Mouse (Mus musculus) forebrain, embryonic 14.5 days (tissue): ENCODE measurements around the gene Naa35. TPM values are rescaled to one million over a fixed set of nuclear protein-coding genes. Genes with fewer than 3 reads are reported as not detected.
A peak's percentile ranks its signal among the peaks of the same experiment; 100 is the strongest.

Source experiments
- ATAC-seq: fragments of 200-750 bp; cut with Nextera tagmentation; 2 replicates; pipeline ENCODE4 v1.8.0; 2017; ENCODE audit warnings: mild to moderate bottlenecking, moderate library complexity
- DNase-seq: peaks from one replicate; pipeline ENCODE4 v3.0.0-alpha.2; 2015; ENCODE audit warnings: low spot score
- H3K27ac ChIP-seq: fragments of 300-500 bp; sonication (generic); 2 replicates; pipeline ENCODE4 v1.5.1; 2014; ENCODE audit warnings: low read depth, mild to moderate bottlenecking, control low read depth, low read length, moderate library complexity
- H3K27me3 ChIP-seq: fragments of 300-500 bp; sonication (generic); replicated peaks from 2 replicates; pipeline ENCODE4 v1.6.1; 2014; ENCODE audit warnings: low read length, control low read depth, mixed read lengths; ENCODE audit not compliant: control insufficient read depth, insufficient read depth
- H3K36me3 ChIP-seq: fragments of 300-500 bp; sonication (generic); 2 replicates; pipeline ENCODE4 v1.6.1; 2014; ENCODE audit warnings: low read length, control low read depth; ENCODE audit not compliant: control insufficient read depth, insufficient read depth
- H3K4me1 ChIP-seq: fragments of 300-500 bp; sonication (generic); 2 replicates; pipeline ENCODE4 v1.6.1; 2014; ENCODE audit warnings: antibody characterized with exemption, low read length, control low read depth; ENCODE audit not compliant: control insufficient read depth, insufficient read depth
- H3K4me2 ChIP-seq: fragments of 300-500 bp; sonication (generic); 2 replicates; pipeline ENCODE4 v1.6.1; 2014; ENCODE audit warnings: mild to moderate bottlenecking, control low read depth, low read length
- H3K4me3 ChIP-seq: fragments of 300-500 bp; sonication (generic); 2 replicates; pipeline ENCODE4 v1.5.1; 2014; ENCODE audit warnings: low read depth, low read length, control low read depth
- H3K9ac ChIP-seq: fragments of 300-500 bp; sonication (generic); 2 replicates; pipeline ENCODE4 v1.6.1; 2014; ENCODE audit warnings: mild to moderate bottlenecking, low read length, control low read depth, moderate library complexity
- H3K9me3 ChIP-seq: fragments of 300-500 bp; sonication (generic); replicated peaks from 2 replicates; pipeline ENCODE4 v1.6.1; 2016; ENCODE audit warnings: low read length, control low read depth, mixed read lengths; ENCODE audit not compliant: control insufficient read depth
- WGBS: fragments of 180-500 bp; shearing (Covaris S2); extraction: QIAGEN DNeasy Blood & Tissue Kit; methylation state at CpG from one replicate; pipeline ENCODE4 v1.1.7; 2014; 5-methylcytosine and 5-hydroxymethylcytosine counted together
- polyA plus RNA-seq: library from polyadenylated mRNA; unstranded; fragments of >200 nt; fragmentation: Nextera tagmentation; extraction: Ambion mirVana; gene quantifications from 2 replicates; pipeline ENCODE4 v1.2.1, GENCODE M21; 2014

Naa35 gene
- polyA plus RNA-seq, 1 experiment from 2014 or later, result 157 TPM

DNA sequence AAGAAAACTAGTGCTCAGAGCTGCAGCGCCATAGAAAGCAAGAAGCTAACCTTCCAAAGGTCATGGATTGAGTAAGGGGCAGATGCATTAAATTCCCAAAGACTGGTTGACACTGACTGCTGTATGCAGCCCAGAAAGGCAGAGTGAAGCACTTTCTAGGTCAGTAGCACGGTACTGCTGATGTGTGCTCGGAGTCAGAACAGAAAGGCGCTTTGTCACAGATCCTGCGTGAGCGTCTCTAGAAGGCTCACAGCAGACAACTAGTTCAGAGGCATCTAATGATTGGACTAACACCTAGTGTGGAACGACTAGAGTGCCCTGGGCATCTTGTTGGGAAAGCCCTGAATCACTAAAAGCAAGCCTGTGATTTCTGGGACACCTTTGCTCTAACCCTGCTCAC is 52.7 kb downstream of the Naa35 start:
- 89% methylated on average over 7 of the region's 7 CpGs for WGBS
- H3K36me3 ChIP-seq, result peaks cover 85% of the 10 kb centered on the region

DNA sequence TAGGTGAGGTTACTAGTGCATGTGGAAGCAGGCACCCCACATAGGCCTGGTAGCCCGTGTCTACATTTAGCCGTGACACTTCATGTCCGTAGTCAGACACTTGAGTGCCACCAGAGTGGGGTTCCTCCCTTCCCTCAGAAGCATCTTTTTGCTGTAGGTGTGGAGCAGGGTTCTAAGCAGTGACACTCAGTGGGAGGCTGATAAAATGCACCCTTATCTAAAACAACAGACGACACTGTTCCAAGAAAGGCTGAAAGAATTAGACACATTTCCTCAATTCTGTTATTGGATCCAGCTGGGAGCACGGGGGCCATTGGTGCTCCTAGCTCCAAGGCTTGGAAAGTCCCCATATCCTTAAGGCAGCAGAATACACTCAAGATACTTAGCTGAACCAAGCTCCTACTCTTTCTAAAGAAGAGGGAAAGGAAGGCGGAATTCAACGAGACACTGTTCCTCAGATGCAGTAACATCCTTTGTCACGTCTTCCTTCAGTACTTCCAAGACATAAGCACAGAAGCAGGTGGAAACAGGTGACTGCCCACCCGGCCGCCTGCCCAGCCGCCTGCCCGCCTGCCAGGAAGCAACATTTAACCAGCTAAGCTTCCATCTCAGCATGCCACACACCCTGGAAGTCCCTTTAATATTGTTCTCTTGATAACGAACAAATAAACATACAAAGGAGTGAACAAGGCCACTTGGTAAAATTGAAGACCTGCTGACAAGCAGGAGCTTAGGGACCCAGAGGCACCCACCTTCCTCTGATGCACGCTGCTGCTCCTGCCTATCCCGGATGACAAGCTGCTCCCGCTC is 54.5 kb downstream of the Naa35 start:
- Histone ChIP-seq H3K4me2 (no peak overlapping the region), H3K36me3 (peaks cover 73% of the 10 kb centered on the region), H3K9ac (no peak overlapping the region), H3K9me3 (no peaks in the 10 kb centered on the region), H3K4me1 (no peaks in the 10 kb centered on the region), H3K27ac (no peak overlapping the region), H3K4me3 (no peak overlapping the region), H3K27me3 (no peaks in the 10 kb centered on the region)
- ATAC-seq (no peak), DNase-seq (no peak)
- 91% methylated on average over 16 of the region's 16 CpGs for WGBS

More for the DNA sequence above, 52.7 kb downstream of the Naa35 start:
- Histone ChIP-seq H3K4me1 (no peaks in the 10 kb centered on the region), H3K27me3 (no peaks in the 10 kb centered on the region), H3K27ac (no peak overlapping the region), H3K9ac (no peak overlapping the region), H3K9me3 (no peaks in the 10 kb centered on the region), H3K4me3 (no peak overlapping the region), H3K4me2 (no peak overlapping the region)
- ATAC-seq, result no peak
- no peak for DNase-seq

DNA sequence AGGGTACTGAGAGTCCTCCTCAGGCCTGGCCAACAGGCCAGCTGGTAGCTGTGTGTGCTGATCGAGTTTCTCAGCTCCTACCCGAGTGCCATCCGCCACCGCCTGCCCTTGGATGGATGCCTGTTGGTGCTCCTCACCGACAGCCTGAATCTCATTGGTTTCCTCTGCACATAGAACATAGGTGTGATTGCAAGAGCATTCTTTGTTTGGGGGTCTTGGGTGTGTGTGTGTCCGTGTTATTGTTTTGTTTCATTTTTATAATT is 55.0 kb downstream of the Naa35 start:
- Histone ChIP-seq H3K4me3 (no peak overlapping the region), H3K27ac (no peak overlapping the region), H3K27me3 (no peaks in the 10 kb centered on the region), H3K4me1 (no peaks in the 10 kb centered on the region), H3K9ac (no peak overlapping the region), H3K4me2 (no peak overlapping the region), H3K36me3 (peaks cover 73% of the 10 kb centered on the region), H3K9me3 (no peaks in the 10 kb centered on the region)
- DNase-seq, result no peak
- no peak for ATAC-seq
- 84% methylated on average over 6 of the region's 6 CpGs for WGBS

DNA sequence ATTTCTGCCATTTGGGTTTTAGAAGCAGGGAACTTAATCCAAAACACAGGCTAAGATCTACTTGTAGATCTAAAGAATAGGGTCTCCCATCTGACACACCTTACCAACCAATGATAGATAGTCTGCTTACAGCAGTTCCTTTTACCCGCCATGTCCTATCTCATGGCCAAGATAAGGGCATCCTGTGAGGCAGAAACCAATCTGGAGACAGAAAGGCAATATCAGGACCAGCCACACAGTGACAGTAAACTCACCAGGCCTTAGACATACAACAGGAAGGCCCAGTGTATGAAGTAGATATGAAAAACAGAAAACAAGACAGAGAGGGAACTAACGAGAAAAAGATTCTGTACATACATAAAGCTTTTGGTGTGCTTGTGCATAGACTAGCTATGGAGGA is 57.8 kb downstream of the Naa35 start:
- no peak overlapping the region for H3K9ac ChIP-seq
- H3K27me3 ChIP-seq, result no peaks in the 10 kb centered on the region
- DNase-seq (no peak), ATAC-seq (no peak)
- 92% methylated on average over 2 of the region's 2 CpGs for WGBS
- H3K9me3 ChIP-seq, result no peaks in the 10 kb centered on the region
- H3K4me3 ChIP-seq, result no peak overlapping the region
- H3K4me1 ChIP-seq, result no peaks in the 10 kb centered on the region
- no peak overlapping the region for H3K27ac ChIP-seq
- peaks cover 71% of the 10 kb centered on the region for H3K36me3 ChIP-seq
- no peak overlapping the region for H3K4me2 ChIP-seq

DNA sequence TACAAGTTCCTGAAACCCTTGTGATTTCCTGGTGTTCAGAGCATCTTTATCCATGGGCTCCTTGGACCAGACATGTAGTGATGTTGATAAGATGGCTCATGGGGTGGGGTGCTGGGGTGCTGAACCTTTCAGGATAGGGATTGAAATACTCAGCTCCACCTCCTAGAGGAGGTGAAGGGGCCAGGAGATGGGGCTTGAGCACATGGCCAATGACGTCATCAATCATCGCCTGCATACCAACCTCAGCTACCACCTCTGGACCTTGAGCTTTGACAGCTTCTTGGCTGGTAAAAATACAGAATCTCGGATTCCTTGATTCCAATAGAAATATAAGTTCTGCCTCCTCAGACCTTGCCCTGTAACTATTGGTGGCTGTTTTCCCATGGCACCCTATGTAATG is 60.4 kb downstream of the Naa35 start:
- H3K9me3 ChIP-seq, result no peaks in the 10 kb centered on the region
- no peak overlapping the region for H3K4me2 ChIP-seq
- H3K27me3 ChIP-seq, result no peaks in the 10 kb centered on the region
- H3K27ac ChIP-seq, result no peak overlapping the region
- H3K9ac ChIP-seq, result no peak overlapping the region
- 95% methylated on average over 3 of the region's 3 CpGs for WGBS
- H3K4me3 ChIP-seq, result no peak overlapping the region
- no peaks in the 10 kb centered on the region for H3K4me1 ChIP-seq
- DNase-seq (no peak), ATAC-seq (no peak)
- peaks cover 75% of the 10 kb centered on the region for H3K36me3 ChIP-seq

DNA sequence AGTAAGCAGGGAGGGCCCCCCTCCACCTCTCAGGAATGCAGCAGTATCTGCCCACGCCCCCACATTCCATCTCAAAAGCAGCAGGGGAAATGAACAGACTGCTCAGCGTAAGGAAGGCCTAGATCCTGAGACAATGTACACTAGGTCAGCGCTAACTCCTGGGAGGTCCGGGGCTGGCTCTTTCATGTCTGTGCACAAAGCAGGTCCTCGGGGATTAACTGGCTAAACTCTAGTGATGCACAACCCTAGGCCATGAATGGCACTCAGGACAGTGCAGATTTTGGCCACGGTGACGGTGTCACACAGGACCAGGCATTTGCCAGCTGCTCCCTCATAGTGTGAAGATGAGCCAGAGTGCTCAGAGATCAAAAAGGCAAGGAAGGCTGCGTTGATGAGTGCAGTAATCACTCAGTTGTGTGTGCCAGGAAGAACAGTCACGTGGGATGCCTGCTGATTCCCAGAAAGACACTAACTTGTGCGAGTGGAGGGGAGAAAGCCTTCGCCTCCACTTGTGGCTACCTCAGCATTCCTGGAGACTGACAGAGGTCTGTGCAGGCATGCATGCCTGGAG is 61.7 kb downstream of the Naa35 start:
- peaks cover 74% of the 10 kb centered on the region for H3K36me3 ChIP-seq
- no peak for ATAC-seq
- H3K9ac ChIP-seq, result no peak overlapping the region
- no peak overlapping the region for H3K27ac ChIP-seq
- peak; percentile 7 for DNase-seq
- no peak overlapping the region for H3K4me3 ChIP-seq
- no peak overlapping the region for H3K4me2 ChIP-seq
- no peaks in the 10 kb centered on the region for H3K27me3 ChIP-seq
- WGBS, result 26% methylated on average over 11 of the region's 11 CpGs
- no peaks in the 10 kb centered on the region for H3K9me3 ChIP-seq
- H3K4me1 ChIP-seq, result no peaks in the 10 kb centered on the region

DNA sequence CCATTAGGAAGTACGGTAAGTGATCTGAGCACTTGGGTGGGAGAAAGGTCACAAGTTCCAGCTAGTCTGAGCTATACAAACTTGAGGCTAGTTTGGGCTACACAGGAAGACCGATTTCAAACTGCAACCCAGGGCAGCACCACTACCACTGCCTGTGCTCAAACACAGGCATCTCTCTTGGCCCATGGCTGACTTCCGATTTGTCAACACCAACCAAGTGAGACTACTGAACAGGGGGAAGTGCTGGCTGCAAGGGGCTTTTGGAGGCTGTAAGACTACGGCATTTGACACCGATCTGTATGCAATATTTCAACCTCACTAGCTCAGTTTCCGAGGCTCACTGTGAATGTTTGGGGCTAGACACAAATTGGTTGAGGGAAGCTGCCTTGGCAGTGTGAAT is 62.4 kb downstream of the Naa35 start:
- peaks cover 70% of the 10 kb centered on the region for H3K36me3 ChIP-seq
- no peaks in the 10 kb centered on the region for H3K9me3 ChIP-seq
- DNase-seq (no peak), ATAC-seq (no peak)
- no peak overlapping the region for H3K4me2 ChIP-seq
- no peaks in the 10 kb centered on the region for H3K27me3 ChIP-seq
- 86% methylated on average over 6 of the region's 6 CpGs for WGBS
- no peak overlapping the region for H3K4me3 ChIP-seq
- no peak overlapping the region for H3K9ac ChIP-seq
- H3K4me1 ChIP-seq, result no peaks in the 10 kb centered on the region
- H3K27ac ChIP-seq, result no peak overlapping the region

DNA sequence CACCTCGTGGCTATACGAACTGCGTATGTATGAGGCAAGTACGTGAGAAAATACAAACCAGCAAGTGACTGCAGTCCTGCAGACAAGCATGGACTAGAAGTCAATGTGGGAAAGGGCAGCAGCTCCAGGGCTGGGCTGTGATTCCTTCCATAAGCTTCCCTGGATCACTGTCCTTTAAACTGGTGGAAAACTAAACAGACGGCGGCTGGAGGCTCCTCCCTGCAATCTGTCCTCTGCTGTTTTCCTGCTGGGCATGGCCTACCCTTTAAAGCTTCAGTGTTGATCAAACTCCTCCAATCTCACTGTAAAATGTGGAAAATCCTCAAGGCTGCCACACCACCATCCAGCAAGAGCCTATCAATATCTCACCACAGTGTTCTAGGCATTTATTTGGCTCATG is 63.5 kb downstream of the Naa35 start:
- H3K27ac ChIP-seq, result no peak overlapping the region
- no peak overlapping the region for H3K9ac ChIP-seq
- H3K36me3 ChIP-seq, result peaks cover 62% of the 10 kb centered on the region
- WGBS, result 91% methylated on average over 6 of the region's 6 CpGs
- no peak for ATAC-seq
- H3K27me3 ChIP-seq, result no peaks in the 10 kb centered on the region
- H3K9me3 ChIP-seq, result no peaks in the 10 kb centered on the region
- peaks cover 4% of the 10 kb centered on the region for H3K4me1 ChIP-seq
- H3K4me3 ChIP-seq, result no peak overlapping the region
- H3K4me2 ChIP-seq, result no peak overlapping the region
- DNase-seq, result no peak

DNA sequence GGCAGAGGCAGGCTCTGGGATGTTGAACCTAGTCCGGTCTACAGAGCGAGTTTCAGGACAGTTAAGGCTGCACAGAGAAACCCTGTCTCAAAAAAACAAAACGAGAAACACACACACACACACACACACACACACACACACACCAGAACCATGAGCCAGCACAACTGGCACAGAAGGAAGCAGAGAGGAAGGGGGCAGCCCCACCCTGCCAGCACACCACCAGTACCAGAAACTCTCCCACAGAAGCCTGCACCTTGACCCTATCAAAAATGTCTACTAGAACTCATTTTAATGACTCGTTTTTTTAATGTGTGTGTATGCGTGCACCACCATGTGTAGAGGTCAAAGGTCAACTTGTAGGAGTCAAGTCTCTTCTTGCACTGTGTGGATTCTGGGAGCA is 64.7 kb downstream of the Naa35 start:
- no peaks in the 10 kb centered on the region for H3K9me3 ChIP-seq
- H3K4me3 ChIP-seq, result no peak overlapping the region
- H3K36me3 ChIP-seq, result peaks cover 67% of the 10 kb centered on the region
- no peaks in the 10 kb centered on the region for H3K27me3 ChIP-seq
- no peak overlapping the region for H3K27ac ChIP-seq
- no peak overlapping the region for H3K4me2 ChIP-seq
- DNase-seq, result no peak
- 89% methylated on average over 5 of the region's 5 CpGs for WGBS
- H3K9ac ChIP-seq, result no peak overlapping the region
- peaks cover 5% of the 10 kb centered on the region for H3K4me1 ChIP-seq
- no peak for ATAC-seq
